Mouse (Mus musculus): ENCODE results near the gene Cpsf3.

The Cpsf3 gene

DNA sequence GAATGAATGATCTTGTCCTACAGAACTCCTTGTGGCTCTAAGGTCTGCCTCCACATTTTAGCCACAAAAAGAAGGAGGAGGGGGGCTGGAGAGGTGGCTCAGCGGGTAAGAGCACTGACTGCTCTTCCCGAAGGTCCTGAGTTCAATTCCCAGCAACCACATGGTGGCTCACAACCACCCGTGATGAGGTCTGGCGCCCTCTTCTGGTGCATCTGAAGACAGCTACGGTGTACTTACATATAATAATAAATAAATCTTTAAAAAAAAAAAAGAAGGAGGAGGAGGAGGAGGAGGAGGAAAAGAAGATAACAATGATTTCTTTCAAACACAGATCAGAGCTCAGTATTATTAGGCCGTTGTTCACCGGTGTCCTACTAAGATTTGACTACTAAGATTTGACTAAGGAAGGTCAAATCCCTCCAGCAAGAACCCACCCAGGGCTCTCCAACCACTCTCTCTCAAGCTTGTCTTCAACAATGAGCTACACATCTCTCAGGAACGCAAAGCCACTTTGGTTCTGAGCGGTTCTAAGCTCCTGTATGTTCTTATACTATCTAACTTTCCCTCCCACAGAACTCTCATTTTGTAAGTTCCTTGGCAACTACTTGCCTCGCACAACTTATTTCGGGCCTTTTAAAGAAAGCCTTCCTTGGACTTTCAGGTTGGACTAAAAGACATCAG lies at the start of gene Cpsf3:
Gene Cpsf3, plus strand, starts transcription at position 631 of the 681 bp plus-strand sequence.
- no peak for DNase-seq (ENCODE audit: low spot score)

DNA sequence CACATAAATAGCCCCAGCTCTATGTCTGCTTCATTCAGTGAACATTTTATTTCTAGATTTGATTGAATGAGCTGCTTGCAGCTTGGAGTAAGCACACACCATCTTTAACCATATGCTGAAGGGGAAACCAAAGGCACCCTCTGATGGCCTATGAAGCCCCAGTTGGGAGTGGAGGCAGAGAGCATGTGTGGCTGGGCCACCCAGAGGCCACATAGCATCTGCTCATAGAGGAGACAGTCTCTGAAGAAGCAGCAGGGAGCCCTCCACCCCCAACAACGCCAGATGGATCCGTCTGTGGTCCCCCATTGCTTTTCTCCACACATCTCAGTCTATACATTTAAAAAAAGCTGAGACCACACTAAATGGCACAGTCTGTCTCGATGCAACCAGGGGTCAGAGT lies 43.2 kb upstream of the Cpsf3 start:
- no peak for DNase-seq (ENCODE audit: low spot score)

DNA sequence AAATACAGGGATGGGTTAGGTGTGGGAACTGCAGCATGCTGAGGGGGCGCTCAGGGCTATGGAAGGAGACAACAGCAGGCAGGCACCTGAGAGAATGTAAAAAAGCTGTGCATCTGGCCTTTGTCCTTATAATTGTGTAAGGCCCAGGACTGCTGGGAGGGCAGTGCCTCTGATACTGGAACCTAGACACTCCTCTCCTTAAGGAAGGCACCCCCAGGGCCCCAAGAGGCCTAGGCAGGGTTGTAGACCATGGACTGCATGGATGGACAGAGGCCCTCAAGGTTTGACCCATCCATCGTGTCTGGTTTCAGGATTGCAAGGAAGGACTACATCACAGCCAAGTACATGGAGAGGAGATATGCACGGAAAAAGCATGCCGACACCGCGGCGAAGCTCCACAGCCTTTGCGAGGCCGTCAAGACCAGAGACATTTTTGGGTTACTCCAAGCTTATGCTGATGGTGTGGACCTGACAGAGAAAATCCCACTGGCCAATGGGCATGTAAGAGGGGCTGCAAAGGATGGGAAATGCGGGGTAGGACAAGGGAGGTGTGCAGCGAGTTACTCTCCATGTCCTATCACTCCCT lies 40.7 kb upstream of the Cpsf3 start:
- no peak for DNase-seq (ENCODE audit: low spot score)

DNA sequence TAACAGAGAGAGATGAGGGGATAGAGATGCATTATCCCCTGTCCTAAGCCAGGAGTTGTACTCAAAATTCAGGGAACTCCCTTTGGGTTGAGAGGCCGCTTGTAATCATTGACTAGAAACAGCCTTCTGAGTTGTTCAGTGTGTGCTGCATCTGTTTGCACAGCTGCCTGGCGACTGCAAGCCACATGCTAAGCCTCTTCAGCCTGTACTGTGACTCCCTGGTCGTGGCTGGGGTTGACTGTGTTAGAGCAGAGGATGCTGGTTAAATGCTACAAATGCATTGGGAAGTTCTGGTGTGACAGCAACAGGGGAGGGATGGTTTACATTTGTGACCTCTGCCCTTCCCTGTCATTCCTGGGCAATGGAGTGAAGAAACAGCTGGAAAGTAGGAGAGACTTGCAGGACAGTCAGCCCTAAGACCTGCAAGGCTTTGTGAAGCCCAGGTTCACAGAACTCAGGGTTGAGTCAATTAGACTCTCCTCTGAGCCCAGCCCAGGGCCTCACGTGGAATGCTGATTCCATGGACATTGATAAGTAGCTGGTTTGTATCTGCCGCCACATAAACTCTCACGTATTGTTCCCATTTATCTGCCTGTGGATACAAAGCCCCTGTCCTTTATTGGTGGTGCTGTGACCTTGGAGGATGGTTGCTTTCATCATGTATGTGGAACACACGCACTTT lies 37.3 kb upstream of the Cpsf3 start:
- no peak for DNase-seq (ENCODE audit: low spot score)

DNA sequence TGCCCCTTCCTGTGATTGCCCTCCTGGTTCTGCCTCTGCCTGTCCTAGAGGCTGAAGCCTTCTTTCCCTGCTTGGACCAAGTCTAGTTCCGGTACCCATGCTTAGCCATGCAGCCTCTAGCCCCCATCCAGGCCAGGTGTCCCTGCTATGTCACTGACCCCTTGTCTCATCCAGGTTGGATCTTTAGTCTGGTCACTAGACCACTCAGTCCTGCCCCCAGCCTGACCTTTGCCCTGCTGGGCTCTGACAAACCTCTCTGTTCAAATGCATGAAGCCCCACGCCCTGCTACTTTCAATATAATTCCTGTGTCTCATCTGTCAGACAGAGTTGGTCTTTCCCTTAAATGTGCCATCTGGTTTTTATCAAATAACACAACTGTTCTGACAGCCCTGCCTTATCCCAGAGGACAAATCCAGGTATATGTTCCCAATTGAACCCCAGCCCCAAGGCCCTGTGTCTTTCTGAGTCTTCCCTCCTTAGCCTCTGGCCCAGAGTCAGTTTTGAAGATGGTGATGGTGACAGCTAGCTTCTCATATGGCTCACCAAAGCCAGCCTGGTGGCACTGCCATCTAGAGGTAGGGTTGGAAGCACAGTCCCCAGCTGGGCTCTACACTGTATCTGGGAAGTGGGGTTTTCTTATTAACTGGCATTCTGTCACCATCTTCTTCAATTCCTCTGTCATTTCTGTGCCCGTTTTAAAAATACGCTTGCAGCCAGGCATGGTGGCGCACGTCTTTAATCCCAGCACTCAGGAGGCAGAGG lies 24.5 kb upstream of the Cpsf3 start:
- no peak for DNase-seq (ENCODE audit: low spot score)

DNA sequence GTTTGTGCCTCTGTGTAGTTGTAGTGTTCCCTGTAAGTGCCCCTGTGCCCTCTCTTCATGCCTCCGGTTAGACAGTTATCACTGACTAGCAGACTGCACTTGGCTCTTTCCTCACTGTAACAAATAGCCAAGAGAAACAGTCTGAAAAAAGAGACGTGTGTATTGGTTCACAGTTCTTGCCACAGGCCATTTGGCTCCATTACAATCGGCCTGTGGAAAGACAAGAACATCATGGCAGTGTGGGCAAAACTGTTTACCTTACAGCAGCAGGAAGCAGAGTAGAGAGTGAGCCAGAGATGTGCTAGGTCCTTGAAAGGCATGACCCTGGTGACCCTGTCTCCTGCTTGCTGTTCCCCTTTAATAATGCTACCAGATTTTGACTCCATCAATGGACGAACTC lies 23.7 kb upstream of the Cpsf3 start:
- peak; percentile 15 for DNase-seq (ENCODE audit: low spot score)

DNA sequence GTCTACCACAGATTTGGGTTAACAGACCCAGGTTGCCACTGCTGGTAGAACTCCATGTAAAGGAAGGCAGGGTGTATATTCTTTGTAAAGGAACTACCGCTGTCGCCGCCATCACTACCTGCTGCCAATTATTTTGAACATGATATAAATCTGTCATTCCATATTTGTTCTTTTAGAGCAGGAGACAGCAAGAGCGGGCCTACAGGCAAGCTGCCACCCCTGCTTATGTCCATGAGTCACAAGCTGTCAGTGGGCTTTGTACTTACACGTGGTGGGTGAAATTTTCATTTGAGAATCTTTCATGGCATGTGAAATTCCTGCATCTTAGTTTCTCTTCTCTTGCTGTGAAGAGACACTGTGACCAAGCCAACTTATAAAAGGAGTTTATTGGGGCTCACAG lies 21.9 kb upstream of the Cpsf3 start:
- DNase-seq (ENCODE audit: low spot score), result no peak

DNA sequence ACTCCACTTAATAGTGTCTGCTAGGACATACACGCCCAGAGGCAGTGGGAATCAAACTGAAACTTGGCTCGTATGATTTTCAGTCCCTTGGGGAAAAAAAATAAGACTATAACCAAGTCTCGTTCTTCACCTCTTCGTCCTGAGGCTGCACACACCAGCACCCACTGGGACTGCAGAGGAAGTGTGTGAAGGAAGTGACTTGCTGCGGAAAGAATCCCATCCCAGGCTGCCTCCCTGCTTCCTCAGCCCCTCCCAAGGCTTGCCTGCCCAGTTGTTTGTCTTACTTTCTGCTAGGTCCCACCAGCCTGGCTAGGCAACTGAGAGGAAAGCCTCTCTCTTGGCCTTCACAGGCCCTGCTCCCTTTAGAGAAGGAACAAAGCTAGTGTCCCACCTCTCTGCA lies 20.9 kb upstream of the Cpsf3 start:
- peak; percentile 78 for DNase-seq (ENCODE audit: low spot score)

DNA sequence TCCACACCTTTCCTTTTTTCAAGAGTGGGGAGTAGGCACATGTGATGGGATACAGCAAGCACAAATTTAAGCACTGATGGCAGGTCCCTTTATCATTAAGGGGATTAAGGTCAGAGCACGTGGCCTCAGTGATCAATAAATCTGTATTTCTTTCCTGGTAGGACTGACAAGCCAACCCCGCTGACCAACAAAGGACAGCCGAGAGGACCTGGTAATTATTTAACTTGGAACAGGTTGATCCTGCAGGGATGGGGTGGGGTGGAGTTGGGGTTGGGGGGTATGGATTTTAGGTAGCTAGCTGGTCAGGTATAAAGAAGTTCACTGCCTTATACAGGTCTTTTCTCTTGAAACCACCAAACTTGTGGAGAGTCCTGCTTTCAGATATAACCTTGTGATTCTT lies 20.2 kb upstream of the Cpsf3 start:
- DNase-seq (ENCODE audit: low spot score), result no peak

DNA sequence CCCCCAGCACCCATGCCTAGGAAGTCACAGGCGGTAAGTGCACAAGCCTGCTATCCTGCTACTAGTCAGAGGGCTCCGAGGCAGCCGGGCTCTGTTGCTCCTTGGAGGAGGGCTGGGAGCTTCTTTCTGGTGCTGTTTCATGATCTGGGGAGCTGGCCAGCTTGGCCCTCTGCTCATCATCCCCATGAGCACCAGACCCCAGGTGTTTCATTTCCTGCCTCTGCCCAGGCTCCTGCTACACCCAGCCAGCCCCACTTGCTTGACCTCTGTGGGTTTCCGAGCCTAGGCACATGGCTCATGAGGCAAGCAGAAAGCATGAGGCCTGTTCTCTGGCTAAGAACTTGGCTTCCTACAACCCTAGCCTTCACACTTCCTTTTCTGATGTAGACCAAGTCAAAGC lies 19.7 kb upstream of the Cpsf3 start:
- no peak for DNase-seq (ENCODE audit: low spot score)

DNA sequence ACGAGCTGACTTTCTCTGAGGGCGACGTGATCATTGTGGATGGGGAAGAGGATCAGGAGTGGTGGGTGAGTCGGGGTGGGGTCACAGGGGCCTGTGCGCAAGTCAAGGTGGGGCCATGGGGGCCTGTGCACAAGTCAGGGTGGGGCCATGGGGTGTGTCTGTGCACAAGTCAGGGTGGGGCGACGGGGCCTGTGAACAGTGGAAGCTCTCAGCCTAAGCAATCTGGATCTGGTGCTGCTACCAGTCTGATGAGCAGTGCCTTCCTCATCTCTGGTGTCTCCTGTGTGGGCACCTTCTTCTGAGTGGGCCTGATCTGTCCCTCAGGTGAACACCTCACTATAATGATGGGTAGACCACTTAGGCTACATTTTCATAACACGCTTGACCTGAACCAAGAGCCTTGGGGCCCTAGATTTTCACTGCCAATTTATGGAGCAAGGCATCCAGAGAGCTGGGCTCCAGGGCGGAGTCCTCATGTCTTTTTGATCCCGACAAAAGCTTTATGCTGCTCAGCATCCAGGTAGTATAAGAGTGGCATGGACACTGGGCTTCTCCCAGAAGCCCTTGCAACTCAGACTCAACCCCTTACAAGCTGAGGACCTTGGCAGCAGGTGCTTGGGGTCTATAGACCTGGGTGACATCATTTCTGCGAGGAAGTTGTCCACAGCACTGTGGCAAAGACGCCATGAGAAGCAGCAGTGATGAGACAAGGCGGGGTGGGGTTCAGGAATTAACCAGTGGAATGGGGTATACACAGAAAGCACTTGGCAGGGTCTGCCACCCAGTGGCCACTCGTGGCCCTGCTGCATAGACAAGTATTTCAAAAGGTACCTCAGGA lies 19.0 kb upstream of the Cpsf3 start:
- DNase-seq (ENCODE audit: low spot score), result peak; percentile 73

DNA sequence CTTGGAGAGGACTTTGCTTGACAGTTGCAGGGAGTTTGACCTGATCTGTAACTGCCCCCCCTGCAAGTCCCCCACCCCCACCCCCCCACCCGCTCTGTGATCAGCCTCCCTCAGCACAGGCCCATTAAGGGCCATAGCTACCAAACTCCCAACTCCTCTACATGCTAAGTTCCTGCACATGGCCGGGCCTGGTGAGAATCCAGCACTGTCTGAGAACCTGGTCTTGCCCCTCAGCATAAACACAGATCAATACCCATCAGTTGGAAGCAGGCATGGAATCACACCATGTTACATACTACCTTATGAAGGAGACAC lies 18.4 kb upstream of the Cpsf3 start:
- no peak for DNase-seq (ENCODE audit: low spot score)

DNA sequence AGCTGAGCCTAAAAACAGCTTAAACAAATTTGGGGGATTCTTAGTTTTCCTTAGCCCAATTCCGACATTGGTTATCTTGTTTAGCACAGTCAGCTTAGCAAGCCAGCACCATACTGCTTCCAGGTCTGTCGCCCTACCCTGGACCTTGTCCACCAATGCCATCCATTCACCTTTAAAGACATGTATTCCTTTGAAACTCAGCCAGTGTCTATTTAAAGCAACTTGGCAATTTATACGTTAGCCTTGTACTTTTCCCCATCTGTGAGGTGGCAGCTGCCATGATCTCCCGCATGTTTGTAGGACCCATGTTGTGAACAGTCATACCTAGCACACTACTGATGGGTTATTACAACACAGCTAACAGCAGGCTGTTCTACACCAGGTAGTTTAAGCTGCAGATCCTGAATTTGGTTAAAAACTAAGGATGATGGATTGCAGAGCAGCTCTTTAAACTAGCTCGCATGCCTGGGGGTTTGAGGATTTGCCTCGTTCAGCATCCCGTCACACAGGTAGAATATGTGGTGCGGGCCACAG lies 17.0 kb upstream of the Cpsf3 start:
- DNase-seq (ENCODE audit: low spot score), result no peak

DNA sequence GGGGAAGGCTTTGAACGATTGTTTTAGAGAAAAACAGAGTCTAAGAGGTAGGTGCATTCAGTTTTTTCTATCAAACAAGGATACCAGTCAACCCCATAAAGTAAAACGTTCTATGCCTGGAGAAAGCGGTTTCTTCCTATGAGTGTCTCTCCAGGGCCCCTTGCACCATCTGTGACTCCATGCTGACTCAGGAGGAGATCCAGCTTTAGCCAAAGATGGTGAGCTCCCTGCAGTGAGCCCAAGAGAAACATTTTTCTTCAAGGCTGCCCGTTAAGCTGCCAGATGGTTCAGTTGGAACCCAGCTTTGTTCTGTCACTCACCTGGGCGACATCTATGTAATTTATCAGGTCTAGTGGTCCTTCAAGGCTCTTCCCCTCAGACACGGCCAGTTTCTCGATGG lies 10.7 kb upstream of the Cpsf3 start:
- DNase-seq (ENCODE audit: low spot score), result no peak

DNA sequence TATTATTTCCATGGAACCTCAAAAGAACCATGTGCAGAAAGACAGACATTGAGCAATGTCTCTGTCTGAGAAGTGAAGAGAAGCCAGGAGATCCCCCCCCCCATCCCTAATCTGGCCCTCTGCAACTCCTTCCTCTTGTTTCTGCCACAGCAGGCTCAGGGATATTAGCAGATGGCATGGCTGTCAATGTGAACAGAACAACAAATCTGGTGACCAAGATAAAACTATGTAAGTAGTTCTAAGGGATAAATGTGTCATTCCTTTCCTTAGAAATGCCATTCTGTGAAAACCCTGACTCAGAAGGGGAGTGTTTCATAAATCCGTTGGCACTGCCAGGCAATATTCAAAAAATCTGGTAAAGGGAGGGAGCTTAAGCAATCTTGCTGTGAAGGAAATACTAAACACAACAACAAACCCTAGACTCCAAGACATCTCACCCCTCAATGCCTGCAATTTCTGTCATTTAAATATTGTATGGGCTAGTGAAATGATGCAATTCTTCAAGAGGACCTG lies 7.8 kb upstream of the Cpsf3 start:
- no peak for DNase-seq (ENCODE audit: low spot score)

DNA sequence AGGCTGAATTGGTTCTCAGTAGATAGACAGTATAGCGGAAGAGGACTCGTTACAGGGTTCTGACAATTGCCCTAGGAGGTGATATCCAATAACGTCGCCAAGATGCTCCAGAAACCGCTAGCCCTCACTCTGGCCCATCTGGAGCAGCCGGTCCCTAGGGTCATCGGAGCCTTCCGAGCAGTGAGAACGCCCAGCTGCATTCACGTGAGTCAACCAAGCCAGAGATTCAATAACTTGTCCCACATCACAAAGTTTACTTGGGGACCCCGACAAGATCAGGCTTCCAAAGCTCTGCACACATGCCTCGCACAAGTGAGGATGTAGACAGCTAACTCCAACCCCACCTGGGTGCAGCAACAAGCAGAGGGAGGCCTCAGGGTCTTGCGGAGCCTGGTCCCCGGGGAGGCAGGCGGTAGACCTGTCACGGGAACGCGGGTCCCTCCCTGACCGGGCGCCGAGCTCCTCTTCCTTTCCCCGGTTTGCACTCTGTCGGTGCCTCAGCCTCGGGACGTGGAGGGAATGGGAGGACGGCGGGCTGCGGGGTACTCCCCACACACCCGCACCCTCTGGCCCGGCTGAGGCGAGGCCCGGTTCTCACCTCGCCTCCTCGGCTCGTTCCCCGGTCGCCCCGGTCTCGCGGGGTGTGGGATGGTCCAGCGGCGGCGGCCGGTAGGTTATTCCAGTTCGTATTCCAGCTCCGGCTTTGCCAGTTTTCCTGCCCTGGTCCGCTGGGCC lies 484 bp downstream of the Cpsf3 start:
- no peak for DNase-seq (ENCODE audit: low spot score)

DNA sequence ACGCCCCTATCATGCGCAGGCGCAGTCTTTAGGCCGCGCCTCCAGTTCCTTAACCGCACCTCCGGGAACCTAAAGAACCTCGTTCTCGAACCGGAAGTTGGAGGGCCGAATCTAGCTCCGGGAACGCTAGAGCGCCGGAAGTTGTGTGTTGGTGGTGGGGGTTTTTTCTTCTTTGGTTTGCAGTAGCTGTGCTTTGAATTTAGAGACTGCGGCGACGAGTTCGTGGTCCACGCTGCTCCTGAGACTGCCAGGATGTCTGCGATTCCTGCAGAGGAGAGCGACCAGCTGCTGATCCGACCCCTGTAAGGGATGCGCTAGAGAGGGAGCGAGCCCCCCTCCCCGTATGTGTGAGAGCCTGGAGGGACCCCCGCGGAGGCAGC lies 1.0 kb downstream of the Cpsf3 start, which contains the start of gene Itgb1bp1:
Gene Itgb1bp1, minus strand, starts transcription at position 42 of the 380 bp plus-strand sequence.
- DNase-seq (ENCODE audit: low spot score), result peak; percentile 99

DNA sequence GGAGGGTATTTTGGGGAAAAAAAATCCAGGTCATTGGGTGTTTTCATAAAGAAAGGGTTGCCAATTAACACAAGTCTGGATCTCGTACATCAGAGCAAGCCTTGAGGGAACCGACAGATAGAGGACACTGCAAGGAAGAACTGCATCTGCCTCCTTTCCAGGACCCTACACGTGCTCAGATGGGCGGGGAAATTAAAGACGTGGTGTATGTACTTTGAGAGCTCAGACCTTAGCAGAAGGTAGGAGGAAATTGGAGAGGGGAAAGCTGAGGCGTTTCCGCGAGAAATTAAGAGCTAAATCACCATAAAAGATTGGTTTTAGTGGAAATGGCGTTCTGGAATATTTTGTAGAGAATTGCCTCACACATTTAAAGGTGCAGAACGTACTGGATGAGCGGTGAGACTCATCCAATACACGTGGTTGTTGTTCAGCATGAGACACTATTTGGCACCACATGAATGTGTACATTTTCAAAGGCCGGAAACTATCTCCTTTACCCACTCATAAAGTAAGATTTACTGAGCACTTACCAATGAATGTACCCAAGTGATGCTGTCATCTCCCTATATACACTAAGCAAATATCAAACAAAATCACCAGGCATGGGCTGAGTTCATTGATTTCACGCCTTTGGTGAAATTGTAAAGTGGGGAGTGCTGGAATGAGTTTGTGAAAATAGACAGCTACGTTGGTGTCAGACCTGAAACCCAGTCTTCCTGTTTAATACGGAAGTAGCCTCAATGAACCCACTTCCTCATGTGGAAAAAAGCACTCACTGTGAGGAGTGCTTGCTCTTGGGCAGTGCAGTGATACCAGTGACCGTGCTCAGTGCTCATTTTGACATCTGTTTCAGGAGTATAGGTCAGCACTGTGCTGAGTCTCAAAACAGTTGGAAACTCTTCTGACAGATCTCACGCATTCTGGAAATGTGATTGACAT lies 1.8 kb downstream of the Cpsf3 start:
- DNase-seq (ENCODE audit: low spot score), result peak; percentile 48

DNA sequence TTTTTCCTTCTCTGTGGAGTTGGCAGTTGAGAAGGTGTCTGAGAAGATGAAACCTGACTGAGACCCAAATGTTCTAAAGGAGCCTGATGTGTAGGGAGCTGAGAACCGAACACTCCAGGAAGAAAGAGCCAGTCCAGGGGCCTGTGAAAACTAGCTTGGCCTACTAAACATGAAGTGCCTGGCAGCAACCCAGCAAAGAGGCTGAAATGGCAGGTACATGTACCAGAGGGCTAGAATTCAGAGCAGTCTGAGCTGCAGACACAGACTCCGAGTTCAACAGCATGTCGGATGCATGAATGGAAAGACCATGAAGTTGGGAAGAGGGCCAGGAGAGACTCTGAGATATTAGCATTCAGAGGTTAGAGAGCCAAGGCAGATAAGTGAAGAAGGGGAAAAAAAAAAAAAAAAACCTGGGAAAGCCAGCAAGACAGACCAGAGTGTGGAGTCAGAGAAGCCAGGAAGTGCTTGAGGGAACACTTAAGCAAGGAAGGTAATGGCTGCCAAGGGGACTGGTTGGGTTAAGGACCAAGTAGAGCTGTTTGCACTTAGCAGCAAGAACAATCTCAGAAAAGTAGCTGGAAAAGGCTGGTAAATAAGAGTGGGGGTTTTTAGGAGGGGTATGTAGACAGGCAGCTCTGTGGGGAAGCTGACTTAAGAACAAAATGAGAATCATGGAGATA lies 3.7 kb downstream of the Cpsf3 start:
- DNase-seq (ENCODE audit: low spot score), result peak; percentile 67
